Mouse (Mus musculus) heart, adult 18-20 months (tissue): ENCODE measurements around the gene Ltbp4. TPM values are rescaled to one million over a fixed set of nuclear protein-coding genes. Genes with fewer than 3 reads are reported as not detected.
A peak's percentile ranks its signal among the peaks of the same experiment; 100 is the strongest.

Experiments used
- DNase-seq, 2 experiments: peaks; one replicate each; pipeline ENCODE4 v3.0.0; 2021 to 2022; ENCODE audit warnings: mixed read lengths in 1 of 2
- total RNA-seq, 2 experiments: library from RNA; stranded (reverse); gene quantifications; 2 replicates each; pipeline ENCODE4 v1.2.3; 2021

Gene Ltbp4
- total RNA-seq, 2 experiments from 2014 or later = 185 to 206 TPM

GRCm38 (mm10) chr7:27300351-27300750, 37.1 kb downstream of the Ltbp4 start:
- DNase-seq = no peak

GRCm38 (mm10) chr7:27298816-27299215, 38.7 kb downstream of the Ltbp4 start:
- no peak for DNase-seq

GRCm38 (mm10) chr7:27298033-27298610, 39.4 kb downstream of the Ltbp4 start:
- DNase-seq = no peak

- no peak for DNase-seq
Observed at GRCm38 (mm10) chr7:27296518-27296917, 41.0 kb downstream of the Ltbp4 start.

- DNase-seq = peak in 1 of 2 experiments; percentile 23
Observed at GRCm38 (mm10) chr7:27295956-27296355, 41.5 kb downstream of the Ltbp4 start.

GRCm38 (mm10) chr7:27291795-27292466, 45.6 kb downstream of the Ltbp4 start:
- DNase-seq = peak; percentile 75 to 87

- DNase-seq = no peak
Observed at GRCm38 (mm10) chr7:27290555-27290954, 46.9 kb downstream of the Ltbp4 start.

- DNase-seq = no peak
Observed at GRCm38 (mm10) chr7:27288732-27289131, 48.8 kb downstream of the Ltbp4 start.

GRCm38 (mm10) chr7:27285698-27286066, 51.8 kb downstream of the Ltbp4 start:
- peak; percentile 62 to 76 for DNase-seq

GRCm38 (mm10) chr7:27284865-27285697, 52.4 kb downstream of the Ltbp4 start:
- DNase-seq = peak; percentile 82

- DNase-seq = no peak
Observed at GRCm38 (mm10) chr7:27282225-27282624, 55.3 kb downstream of the Ltbp4 start.

GRCm38 (mm10) chr7:27281717-27282116, 55.8 kb downstream of the Ltbp4 start:
- DNase-seq = no peak

- DNase-seq = no peak
Observed at GRCm38 (mm10) chr7:27277191-27277590, 60.3 kb downstream of the Ltbp4 start.

GRCm38 (mm10) chr7:27276021-27276420, 61.5 kb downstream of the Ltbp4 start:
- no peak for DNase-seq

- DNase-seq = no peak
Observed at GRCm38 (mm10) chr7:27274916-27275315, 62.6 kb downstream of the Ltbp4 start.

GRCm38 (mm10) chr7:27273739-27274351, 63.6 kb downstream of the Ltbp4 start:
- DNase-seq = peak in 1 of 2 experiments; percentile 38

GRCm38 (mm10) chr7:27271423-27271822, 66.1 kb downstream of the Ltbp4 start:
- DNase-seq = no peak

GRCm38 (mm10) chr7:27266515-27267128, 70.9 kb downstream of the Ltbp4 start:
- DNase-seq = no peak

- no peak for DNase-seq
Observed at GRCm38 (mm10) chr7:27264761-27265160, 72.7 kb downstream of the Ltbp4 start.

- no peak for DNase-seq
Observed at GRCm38 (mm10) chr7:27261888-27262287, 75.6 kb downstream of the Ltbp4 start.

GRCm38 (mm10) chr7:27260856-27261255, 76.6 kb downstream of the Ltbp4 start:
- no peak for DNase-seq

- DNase-seq = no peak
Observed at GRCm38 (mm10) chr7:27259771-27260170, 77.7 kb downstream of the Ltbp4 start.
